Mouse (Mus musculus) regulatory T cell (primary cell): Measurements from ENCODE around the gene Slc25a3.

Experiments
- in situ Hi-C: fragments of 300-600 bp; cut with MboI, MseI; formaldehyde crosslinking; loops from one replicate; pipeline ENCODE4 v1.15.1; 2025; ENCODE audit warnings: high pct_unique_total_duplicates

Gene Slc25a3

GRCm38 (mm10) chr10:91143313-91144230 is 19.7 kb upstream of the Slc25a3 start:
- in situ Hi-C loops, result loop anchor here (5.0 to 25.0 kb wide), 2 partner anchors 71 to 406 kb away; no protein-coding TSS in a partner anchor

- in situ Hi-C loops, result loop anchor here (5.0 to 25.0 kb wide), 2 partner anchors 70 to 405 kb away; no protein-coding TSS in a partner anchor
Measured at GRCm38 (mm10) chr10:91142654-91143191, 18.9 kb upstream of the Slc25a3 start.

GRCm38 (mm10) chr10:91141564-91141963 is 17.7 kb upstream of the Slc25a3 start:
- in situ Hi-C loops, result loop anchor here (5.0 to 25.0 kb wide), 2 partner anchors 69 to 404 kb away; no protein-coding TSS in a partner anchor

- in situ Hi-C loops, result loop anchor here (25.0 kb wide), 1 partner anchor 402 kb away; no protein-coding TSS in a partner anchor
Measured at GRCm38 (mm10) chr10:91139148-91139766, 15.4 kb upstream of the Slc25a3 start.

GRCm38 (mm10) chr10:91138317-91138716 is 14.5 kb upstream of the Slc25a3 start:
- in situ Hi-C loops, result loop anchor here (25.0 kb wide), 1 partner anchor 401 kb away; no protein-coding TSS in a partner anchor

- in situ Hi-C loops, result loop anchor here (25.0 kb wide), 1 partner anchor 400 kb away; no protein-coding TSS in a partner anchor
Measured at GRCm38 (mm10) chr10:91137400-91137799, 13.5 kb upstream of the Slc25a3 start.

- in situ Hi-C loops, result loop anchor here (25.0 kb wide), 1 partner anchor 398 kb away; no protein-coding TSS in a partner anchor
Measured at GRCm38 (mm10) chr10:91135302-91135972, 11.6 kb upstream of the Slc25a3 start.

- in situ Hi-C loops, result loop anchor here (25.0 kb wide), 1 partner anchor 394 kb away; no protein-coding TSS in a partner anchor
Measured at GRCm38 (mm10) chr10:91131565-91131964, 7.7 kb upstream of the Slc25a3 start.

GRCm38 (mm10) chr10:91130792-91131191 is 6.9 kb upstream of the Slc25a3 start:
- in situ Hi-C loops, result loop anchor here (25.0 kb wide), 1 partner anchor 393 kb away; no protein-coding TSS in a partner anchor

- in situ Hi-C loops, result loop anchor here (25.0 kb wide), 1 partner anchor 391 kb away; no protein-coding TSS in a partner anchor
Measured at GRCm38 (mm10) chr10:91128551-91129160, 4.8 kb upstream of the Slc25a3 start.

- in situ Hi-C loops, result loop anchor here (25.0 kb wide), 1 partner anchor 390 kb away; no protein-coding TSS in a partner anchor
Measured at GRCm38 (mm10) chr10:91127395-91127794, 3.5 kb upstream of the Slc25a3 start.

- in situ Hi-C loops, result loop anchor here (25.0 kb wide), 1 partner anchor 389 kb away; no protein-coding TSS in a partner anchor
Measured at GRCm38 (mm10) chr10:91126618-91127355, 2.9 kb upstream of the Slc25a3 start.

- in situ Hi-C loops, result loop anchor here (5.0 kb wide), 1 partner anchor 41 kb away; the partner anchor contains the start of genes Apaf1 and Ikbip
Measured at GRCm38 (mm10) chr10:91123281-91123827, 505 bp downstream of the Slc25a3 start.

GRCm38 (mm10) chr10:91122646-91123045 is 1.2 kb downstream of the Slc25a3 start:
- in situ Hi-C loops, result loop anchor here (5.0 kb wide), 1 partner anchor 40 kb away; the partner anchor contains the start of genes Apaf1 and Ikbip

GRCm38 (mm10) chr10:91116958-91117357 is 6.9 kb downstream of the Slc25a3 start:
- in situ Hi-C loops, result no loop called here

- in situ Hi-C loops, result no loop called here
Measured at GRCm38 (mm10) chr10:91109841-91110240, 14.0 kb downstream of the Slc25a3 start.

- in situ Hi-C loops, result no loop called here
Measured at GRCm38 (mm10) chr10:91105981-91106380, 17.9 kb downstream of the Slc25a3 start.

- in situ Hi-C loops, result no loop called here
Measured at GRCm38 (mm10) chr10:91102799-91103590, 20.9 kb downstream of the Slc25a3 start.
